Mouse (Mus musculus) heart, adult 2 months (tissue): Measurements from ENCODE around the gene Rabep2.

Experiments
- CTCF ChIP-seq: fragments of 200-600 bp; IDR thresholded peaks from 2 replicates; pipeline ENCODE4 v1.8.1; 2022; ENCODE audit warnings: antibody characterized with exemption, mild to moderate bottlenecking, moderate library complexity
- POLR2A ChIP-seq: fragments of 200-500 bp; IDR thresholded peaks from 2 replicates; pipeline ENCODE4 v1.6.1; 2011; ENCODE audit warnings: mild to moderate bottlenecking, low read depth, low read length, control low read depth; ENCODE audit not compliant: insufficient read depth

DNA sequence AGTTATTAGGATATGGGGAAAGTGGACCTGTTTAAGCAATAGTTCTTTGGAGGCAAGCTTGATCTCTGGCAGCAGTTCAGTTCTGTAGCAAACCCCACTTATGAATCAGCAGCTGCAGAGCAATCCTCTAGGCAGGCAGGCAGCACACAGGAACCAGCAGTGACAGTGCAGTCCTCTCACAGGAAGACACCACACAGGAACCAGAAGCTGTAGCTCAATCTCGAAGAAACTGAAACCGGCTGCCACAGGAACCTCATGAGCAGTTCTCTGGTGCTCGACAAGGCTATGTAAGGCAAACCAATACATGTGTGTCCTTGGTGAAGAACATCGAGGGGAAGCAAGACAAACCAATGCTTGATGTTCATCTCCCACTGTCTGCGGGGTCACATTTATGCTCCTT, 6.8 kb upstream of the Rabep2 start:
- no peak for TF ChIP-seq POLR2A
- no peak for TF ChIP-seq CTCF
